Mouse (Mus musculus) T-helper 17 cell (primary cell): ENCODE measurements around the gene Padi2.

Experiments used
- in situ Hi-C, 2 experiments: fragments of 300-600 bp; cut with MboI, MseI; formaldehyde crosslinking; loops; 1 replicate in 1 of 2; 2 replicates in 1 of 2; pipeline ENCODE4 v1.15.1; 2025; ENCODE audit warnings: high pct_unique_total_duplicates in 2 of 2

Padi2 gene

GRCm38 (mm10) chr4:140957131-140957702 is 51.1 kb downstream of the Padi2 start:
- in situ Hi-C loops, result loop anchor here (5.0 to 10.0 kb wide), 3 partner anchors 45 to 135 kb away; partner anchors contain the start of gene Padi2 (in 1 of the 2)

GRCm38 (mm10) chr4:140957725-140958124 is 51.6 kb downstream of the Padi2 start:
- in situ Hi-C loops, result loop anchor here (5.0 to 10.0 kb wide), 3 partner anchors 45 to 135 kb away; partner anchors contain the start of gene Padi2 (in 1 of the 2)

GRCm38 (mm10) chr4:140958319-140958718 is 52.2 kb downstream of the Padi2 start:
- in situ Hi-C loops, result loop anchor here (5.0 to 10.0 kb wide), 3 partner anchors 46 to 136 kb away; partner anchors contain the start of gene Padi2 (in 1 of the 2)

- in situ Hi-C loops, result loop anchor here (5.0 to 10.0 kb wide), 3 partner anchors 47 to 137 kb away; partner anchors contain the start of gene Padi2 (in 1 of the 2)
These were observed 53.1 kb downstream of the Padi2 start for GRCm38 (mm10) chr4:140959128-140959679.

GRCm38 (mm10) chr4:140959715-140960479 is 53.8 kb downstream of the Padi2 start:
- in situ Hi-C loops, result loop anchor here (5.0 to 10.0 kb wide), 3 partner anchors 48 to 138 kb away; partner anchors contain the start of gene Padi2 (in 1 of the 2)

- in situ Hi-C loops, result no loop called here
These were observed 54.8 kb downstream of the Padi2 start, which contains the start of gene Sdhb for GRCm38 (mm10) chr4:140960781-140961466. TSS of gene Sdhb (plus strand) at chr4:140961203.

- in situ Hi-C loops, result no loop called here
These were observed 55.5 kb downstream of the Padi2 start for GRCm38 (mm10) chr4:140961467-140962206.

- in situ Hi-C loops, result no loop called here
These were observed 56.2 kb downstream of the Padi2 start for GRCm38 (mm10) chr4:140962207-140962909.

GRCm38 (mm10) chr4:140962950-140963349 is 56.8 kb downstream of the Padi2 start:
- in situ Hi-C loops, result no loop called here

- in situ Hi-C loops, result no loop called here
These were observed 57.9 kb downstream of the Padi2 start for GRCm38 (mm10) chr4:140963941-140964597.

GRCm38 (mm10) chr4:140964620-140965019 is 58.5 kb downstream of the Padi2 start:
- in situ Hi-C loops, result no loop called here

- in situ Hi-C loops, result no loop called here
These were observed 61.4 kb downstream of the Padi2 start for GRCm38 (mm10) chr4:140967386-140968159.

GRCm38 (mm10) chr4:140971691-140972090 is 65.5 kb downstream of the Padi2 start:
- in situ Hi-C loops, result no loop called here

- in situ Hi-C loops, result no loop called here
These were observed 68.3 kb downstream of the Padi2 start for GRCm38 (mm10) chr4:140974408-140974807.

- in situ Hi-C loops, result no loop called here
These were observed 69.2 kb downstream of the Padi2 start for GRCm38 (mm10) chr4:140975356-140975755.

GRCm38 (mm10) chr4:140977278-140977677 is 71.1 kb downstream of the Padi2 start:
- in situ Hi-C loops, result no loop called here

- in situ Hi-C loops, result no loop called here
These were observed 71.9 kb downstream of the Padi2 start for GRCm38 (mm10) chr4:140977886-140978692.

- in situ Hi-C loops, result no loop called here
These were observed 75.5 kb downstream of the Padi2 start for GRCm38 (mm10) chr4:140981605-140982004.
